Mouse (Mus musculus) hematopoietic stem cell, adult 5-6 weeks (primary cell): ENCODE results near the gene Prtn3. TPM values are rescaled to one million over a fixed set of nuclear protein-coding genes. Genes with fewer than 3 reads are reported as not detected.

Experiments
- ATAC-seq, 2 experiments: fragments of 125-278 bp in 1 of 2; replicated peaks in 1 of 2; 2 replicates each; pipeline ENCODE4 v1.8.0; 2016 to 2017; ENCODE audit warnings: inconsistent platforms in 2 of 2, mild to moderate bottlenecking in 2 of 2, moderate number of reproducible peaks in 2 of 2, low read depth in 1 of 2, moderate TSS enrichment in 1 of 2; ENCODE audit not compliant: low FRiP score in 2 of 2, poor library complexity in 2 of 2, severe bottlenecking in 2 of 2, insufficient read depth in 1 of 2, low TSS enrichment in 1 of 2
- total RNA-seq: library from RNA; stranded (forward); fragments of 172-1452, 232-1000 nt; gene quantifications from 2 replicates; pipeline ENCODE4 v1.2.3, GENCODE M21; 2017

The Prtn3 gene
- total RNA-seq, 1 experiment from 2014 or later = 25.6 TPM

DNA sequence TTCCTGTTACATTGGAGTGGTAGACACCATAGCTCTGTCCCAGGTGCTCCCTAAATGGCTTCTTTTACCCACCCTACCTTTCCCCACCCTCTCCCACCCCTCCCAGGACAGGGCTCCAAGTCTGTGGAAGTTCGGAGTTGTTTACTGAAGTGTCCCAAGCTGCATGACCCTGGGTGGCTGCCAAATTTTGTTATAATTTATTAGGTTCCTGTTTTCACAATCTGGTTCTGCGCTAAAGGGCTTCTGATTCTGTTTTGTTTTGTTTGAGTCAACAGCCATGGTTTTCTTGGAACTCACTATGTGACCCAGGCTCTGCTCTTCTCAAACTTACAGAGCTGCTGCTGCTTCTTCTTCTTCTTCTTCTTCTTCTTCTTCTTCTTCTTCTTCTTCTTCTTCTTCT lies 15.1 kb downstream of the Prtn3 start:
- peak; percentile 28 to 48; a peak in 2 of 4 replicates for ATAC-seq

DNA sequence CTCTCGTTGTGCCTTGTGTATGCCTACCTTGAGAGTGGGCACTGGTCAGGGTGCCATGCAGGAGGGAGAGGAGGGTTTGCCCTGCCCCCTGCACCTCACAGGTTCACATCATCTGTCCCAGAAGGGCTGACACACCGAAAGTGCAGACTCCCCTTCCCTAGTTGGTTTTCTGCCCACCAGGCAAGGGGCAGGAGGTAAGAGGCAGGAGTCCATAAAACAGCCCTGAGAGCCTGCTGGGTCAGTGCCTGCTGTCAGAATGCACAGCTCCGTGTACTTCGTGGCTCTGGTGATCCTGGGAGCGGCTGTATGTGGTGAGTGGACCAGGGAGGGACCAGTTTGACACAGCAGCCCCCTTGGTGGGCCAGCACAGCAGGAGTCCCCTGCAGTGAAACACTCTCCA lies 16.4 kb downstream of the Prtn3 start, which contains the start of gene Cfd:
Gene Cfd (plus strand): TSS at position 184 of the 400 bp plus-strand sequence.
- ATAC-seq = no peak

DNA sequence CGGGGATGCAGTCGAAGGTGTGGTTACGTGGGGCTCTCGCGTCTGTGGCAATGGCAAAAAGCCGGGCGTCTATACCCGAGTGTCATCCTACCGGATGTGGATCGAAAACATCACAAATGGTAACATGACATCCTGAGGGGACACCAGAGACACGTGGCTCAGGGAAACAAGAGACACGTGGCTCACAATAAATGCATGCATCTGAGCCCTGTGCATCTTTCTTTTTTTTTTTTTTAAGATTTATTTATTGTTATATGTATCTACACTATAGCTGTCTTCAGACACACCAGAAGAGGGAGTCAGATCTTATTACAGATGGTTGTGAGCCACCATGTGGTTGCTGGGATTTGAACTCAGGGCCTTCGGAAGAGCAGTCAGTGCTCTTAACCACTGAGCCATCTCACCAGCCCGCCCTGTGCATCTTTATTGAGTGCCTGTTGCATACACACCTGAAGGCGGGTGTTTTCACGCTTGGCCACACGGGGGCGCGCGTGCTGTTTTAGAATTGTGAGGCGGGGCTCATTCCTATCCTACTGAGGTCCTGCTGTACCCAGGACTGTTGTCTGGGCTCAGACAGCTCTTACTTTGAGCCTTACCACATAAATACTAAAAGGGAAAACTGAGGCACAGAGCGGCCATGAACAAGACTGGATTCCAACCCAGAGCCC lies 18.3 kb downstream of the Prtn3 start:
- ATAC-seq = peak; percentile 47 to 55; a peak in 2 of 4 replicates

DNA sequence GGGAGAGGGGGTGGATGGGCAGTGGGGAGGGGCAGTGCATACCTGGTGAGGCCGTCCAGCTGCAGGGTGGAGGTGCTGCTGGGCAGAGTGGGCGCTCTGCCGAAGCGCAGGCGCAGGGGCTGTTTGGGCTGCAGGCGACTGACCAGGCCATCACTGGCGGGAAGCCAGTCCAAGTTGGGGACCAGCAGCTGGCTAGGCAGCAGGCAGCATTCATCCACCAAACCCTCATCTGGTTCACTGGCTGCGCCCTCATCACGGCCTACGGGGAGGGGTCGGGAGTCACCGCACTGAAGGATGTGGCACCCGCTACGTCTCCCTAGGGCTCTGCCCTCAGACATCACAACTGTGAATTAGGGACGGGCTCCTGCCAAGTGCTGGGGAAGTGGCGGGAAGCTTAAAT lies 22.0 kb downstream of the Prtn3 start:
- no peak for ATAC-seq

DNA sequence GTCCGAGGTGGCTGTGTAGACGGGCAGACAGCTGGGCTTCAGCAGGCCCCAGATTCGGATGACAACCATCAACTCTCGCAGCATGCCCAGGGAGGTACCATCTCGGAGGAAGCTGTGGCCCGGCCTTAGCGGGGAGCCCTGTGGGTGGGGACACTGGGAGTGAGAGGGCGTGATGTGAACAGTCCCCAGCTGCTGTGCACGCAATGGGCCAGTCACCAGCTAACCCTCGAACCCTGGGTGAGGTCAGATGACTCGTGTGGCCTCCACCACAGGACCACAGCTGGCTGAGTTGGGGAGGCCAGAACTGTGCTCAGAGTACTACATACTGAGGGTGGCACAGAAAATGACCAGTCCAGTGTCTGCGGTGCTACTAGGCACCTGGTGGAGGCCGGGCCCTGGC lies 22.5 kb downstream of the Prtn3 start:
- ATAC-seq = no peak

DNA sequence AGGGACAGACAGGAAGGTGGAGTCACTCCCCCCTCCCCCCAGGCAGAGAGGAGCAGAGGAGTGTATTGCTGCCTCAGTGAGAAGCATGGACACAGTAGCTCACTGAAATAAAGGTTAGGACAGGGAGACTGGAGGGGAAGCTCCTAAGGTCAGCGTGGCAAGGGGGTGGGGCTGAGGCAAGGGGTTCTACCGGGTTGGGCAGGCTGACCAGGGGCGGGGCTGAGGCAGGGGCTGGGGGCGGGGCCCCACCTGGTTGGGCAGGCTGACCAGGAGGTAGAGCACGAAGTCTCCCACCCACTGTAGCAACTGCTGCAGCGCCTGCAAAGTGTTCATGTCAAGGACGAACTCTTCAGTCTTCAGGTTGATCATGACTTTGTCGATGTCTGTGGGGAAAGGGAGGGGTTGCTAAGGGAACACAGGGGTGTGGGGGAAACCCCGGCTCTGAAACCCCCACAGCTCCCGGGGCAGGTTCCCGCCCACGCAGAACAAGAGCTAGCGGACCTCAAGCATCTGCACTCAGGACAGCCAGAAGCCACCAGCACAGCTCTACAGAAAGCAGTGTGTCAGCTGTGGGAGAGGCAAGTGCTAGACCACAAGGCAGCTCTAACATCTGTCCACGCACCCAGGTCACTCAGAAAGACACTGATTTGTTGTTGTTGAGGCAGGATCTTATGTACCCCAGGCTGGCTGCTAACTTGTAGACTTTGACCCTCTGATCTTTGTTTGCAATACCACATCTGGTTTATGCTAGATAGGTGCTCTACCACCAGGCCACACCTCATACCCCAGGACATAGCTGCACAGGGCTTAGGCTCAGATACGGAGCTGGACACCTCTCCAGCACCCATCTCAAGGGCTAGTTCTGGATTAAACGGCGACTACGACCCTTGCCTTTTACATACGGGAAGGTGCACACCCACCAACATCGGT lies 23.3 kb downstream of the Prtn3 start:
- ATAC-seq = no peak

DNA sequence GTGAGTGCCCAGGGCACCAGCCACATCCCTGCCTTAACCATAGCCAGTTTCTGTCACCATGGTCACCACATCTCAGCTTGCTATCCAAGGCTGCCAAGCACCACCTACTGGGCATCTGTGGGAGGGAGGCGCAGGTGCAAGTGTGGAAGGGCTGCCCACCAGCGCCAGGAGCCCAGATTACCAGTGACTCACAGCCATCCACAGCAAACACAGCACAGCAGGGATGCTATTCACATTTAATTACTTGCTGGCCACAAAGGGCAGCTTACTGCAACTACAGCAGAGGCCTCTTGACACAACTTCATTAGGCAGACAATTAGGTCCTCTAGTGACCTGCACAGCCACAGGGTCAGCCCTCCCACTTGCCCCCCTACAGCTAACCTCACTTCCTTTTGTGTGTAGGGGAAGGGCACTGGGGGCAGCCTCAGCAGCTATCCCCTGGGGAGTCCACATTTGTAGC lies 26.7 kb downstream of the Prtn3 start:
- peak; percentile 51 to 53 for ATAC-seq

DNA sequence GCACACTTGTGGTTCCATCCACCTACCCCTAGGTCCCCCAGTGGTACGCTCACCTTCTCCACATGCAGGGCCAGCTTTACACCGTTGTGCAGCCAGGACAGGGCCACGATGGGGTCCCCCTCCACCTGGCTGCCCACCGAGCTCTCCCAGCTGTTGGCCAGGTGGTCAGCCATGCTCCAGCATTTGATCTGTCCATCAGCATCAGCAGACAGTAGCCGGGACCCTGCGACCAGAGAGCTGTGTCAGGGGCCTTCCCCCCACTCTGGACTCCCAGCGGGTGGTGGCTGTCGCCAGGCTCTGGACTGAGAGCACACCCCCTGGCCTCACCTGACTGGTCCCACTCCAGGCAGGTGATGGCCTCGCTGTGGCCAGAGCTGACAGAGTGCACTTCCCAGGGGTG lies 32.4 kb downstream of the Prtn3 start:
- no peak for ATAC-seq

DNA sequence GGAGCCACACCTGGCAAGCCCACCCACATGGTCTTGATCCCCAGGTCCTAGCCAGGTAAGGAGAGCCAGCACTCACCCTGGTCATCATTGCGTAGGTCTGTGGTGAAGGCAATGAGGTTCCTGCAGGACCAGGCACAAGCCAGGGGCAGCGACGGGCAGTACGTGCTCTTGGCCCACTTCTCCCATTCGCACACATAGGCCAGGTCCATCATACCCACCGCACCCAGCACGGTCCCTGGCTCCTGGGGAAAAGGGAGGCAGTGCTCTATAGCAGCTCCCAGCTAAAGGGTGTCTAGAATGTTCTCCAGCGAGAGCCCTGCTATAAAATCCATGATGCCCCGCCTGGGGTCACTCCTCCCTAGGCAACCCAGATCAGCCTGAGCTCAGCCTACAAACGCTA lies 33.1 kb downstream of the Prtn3 start:
- no peak for ATAC-seq

DNA sequence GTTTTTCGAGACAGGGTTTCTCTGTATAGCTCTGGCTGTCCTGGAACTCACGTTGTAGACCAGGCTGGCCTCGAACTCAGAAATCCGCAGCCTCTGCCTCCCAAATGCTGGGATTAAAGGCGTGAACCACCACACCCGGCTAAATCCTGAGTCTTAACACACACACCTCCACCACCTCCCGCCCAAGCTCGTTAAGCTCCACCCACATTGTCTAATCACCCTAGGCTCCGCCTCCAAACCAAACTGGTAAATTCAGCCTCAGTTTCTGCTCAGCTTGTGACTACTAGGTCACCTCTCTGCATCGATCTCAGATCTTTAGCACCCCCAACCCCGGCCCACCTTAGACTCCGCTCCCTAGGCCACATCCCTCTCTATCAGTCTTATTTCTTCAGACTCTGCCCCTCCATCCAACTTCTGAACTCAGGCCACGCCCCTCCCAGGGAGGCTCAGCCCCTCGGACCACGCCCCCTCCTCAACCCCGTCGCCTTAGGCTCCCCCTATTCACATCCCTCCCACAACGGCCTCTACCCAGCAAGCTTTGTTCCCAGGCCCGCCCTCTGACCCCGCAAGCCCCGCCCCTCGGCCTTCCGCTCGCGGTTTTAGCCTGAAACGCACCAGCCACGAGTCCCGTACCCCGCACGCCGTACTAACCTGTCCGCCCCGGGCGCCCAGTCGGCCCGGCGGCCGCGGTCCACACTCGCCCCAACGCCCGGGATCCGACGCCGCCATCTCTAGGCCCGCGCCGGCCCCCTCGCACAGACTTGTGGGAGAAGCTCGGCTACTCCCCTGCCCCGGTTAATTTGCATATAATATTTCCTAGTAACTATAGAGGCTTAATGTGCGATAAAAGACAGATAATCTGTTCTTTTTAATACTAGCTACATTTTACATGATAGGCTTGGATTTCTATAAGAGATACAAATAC lies 34.2 kb downstream of the Prtn3 start, which contains the start of gene Med16:
Gene Med16 (minus strand): TSS at position 757 of the 925 bp plus-strand sequence.
- ATAC-seq = peak; percentile 94 to 97

DNA sequence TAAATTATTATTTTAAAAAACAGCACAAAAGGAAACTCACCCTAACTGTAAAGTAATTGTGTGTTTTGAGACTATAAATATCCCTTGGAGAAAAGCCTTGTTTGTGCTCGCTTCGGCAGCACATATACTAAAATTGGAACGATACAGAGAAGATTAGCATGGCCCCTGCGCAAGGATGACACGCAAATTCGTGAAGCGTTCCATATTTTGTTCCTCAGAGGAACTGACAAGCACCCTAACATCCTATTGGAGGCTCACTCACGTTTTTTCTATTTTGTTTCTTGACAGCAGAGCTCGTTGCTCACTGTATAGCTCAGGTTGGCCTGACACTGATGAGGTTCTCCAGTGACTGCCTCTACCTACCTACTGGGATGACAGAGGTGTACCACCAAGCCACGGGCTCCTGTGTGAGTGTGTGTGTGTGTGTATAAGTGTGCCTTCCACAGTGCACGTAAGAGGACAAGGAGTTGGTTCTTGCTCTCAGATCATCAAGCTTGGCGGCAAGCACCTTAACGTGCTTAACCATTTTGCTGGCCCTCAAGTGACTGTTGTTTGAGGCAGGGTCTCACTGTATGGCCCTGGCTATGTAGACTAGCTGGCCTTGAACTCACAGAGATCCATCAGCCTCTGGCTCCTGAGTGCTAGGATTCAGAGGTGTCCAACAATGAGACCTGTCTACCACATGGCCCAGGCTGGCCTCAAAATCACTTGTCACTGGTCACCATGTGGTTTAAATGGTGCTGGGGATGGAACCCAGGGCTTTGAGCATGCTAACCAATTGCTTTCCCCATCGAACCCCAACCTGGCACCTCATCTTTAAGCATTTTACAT lies 35.0 kb downstream of the Prtn3 start:
- peak in 1 of 2 experiments; percentile 11; a peak in 1 of 4 replicates for ATAC-seq

DNA sequence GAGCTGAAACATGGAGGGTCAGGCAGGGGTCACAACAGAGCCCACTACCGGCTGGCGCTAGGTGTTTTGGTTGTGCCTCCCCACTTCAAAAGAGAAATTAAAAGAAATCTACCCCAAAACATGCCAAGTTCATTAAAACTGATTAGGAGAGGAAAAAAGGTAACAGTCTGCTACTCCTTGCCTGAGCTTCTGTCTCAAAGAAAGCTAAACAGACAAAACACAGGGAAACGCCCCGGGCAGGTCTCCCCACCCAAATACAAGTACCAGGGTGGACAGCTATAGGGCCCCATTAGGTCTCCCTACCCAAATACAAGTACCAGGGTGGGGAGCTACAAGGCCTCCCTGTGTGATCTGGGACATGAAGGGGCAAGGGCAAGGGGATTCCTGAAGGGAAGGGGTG lies 36.3 kb downstream of the Prtn3 start, which contains the start of gene Gm26602:
Gene Gm26602 (plus strand): TSS at position 301 of the 400 bp plus-strand sequence.
- ATAC-seq = no peak

DNA sequence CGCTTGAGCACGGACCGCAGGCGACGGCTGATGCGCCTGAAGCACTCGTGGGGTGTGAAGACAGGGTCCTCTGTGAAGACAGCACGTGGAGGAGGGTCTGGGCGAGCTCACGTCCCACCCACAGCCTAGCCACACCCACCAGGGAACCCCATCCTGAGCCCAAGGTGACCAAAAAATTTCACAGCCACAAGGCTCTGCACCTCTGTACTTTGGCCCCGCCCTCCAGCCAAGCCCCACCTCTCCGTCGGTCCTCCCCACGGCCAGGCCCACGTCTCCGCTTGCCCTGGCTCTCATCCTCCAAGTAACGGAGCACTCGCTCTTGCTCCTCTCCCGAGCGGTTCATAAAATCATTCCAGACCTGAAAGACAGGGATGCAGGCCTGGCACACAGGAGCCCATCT lies 38.1 kb downstream of the Prtn3 start:
- no peak for ATAC-seq

DNA sequence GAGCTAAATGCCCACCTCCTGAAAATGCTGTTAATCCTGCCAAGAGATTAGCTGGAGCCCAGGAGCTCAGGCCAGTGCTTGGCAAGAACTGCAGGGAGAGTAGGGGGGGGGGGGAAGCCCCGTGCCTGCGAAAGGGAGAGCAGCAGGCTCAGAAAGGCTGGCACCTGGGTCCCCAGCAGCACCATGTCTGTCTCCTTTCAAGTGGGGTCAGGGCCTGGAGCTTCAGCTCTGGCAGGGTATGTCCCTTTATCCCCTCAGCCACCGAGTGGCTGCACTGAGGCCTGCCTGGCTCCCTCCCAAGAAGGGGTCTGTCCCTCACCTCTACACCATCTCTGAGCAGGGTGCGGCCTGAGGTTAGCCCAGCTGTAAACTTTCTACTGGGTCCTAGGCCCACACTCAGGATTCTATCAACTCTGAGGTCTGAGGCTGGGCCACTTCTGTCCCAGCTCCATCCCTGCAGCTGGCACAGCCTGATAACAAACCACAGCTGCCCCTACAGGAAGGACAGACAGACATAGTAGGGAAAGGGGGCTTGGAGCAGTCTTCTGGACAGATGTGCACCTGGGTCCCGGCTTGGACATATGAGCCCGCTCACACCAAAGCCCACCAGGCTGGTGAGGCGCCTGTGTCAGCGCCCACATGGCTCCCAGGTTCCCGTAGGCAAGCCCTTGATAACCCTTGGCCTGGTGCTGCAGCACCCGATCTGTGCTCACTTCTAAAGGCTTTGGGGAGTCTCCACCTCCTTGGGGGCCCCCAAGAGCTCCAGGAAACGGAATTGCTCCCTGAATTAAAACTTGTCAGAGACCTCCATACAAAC lies 40.1 kb downstream of the Prtn3 start:
- peak; percentile 6 to 8; a peak in 1 of 4 replicates for ATAC-seq

DNA sequence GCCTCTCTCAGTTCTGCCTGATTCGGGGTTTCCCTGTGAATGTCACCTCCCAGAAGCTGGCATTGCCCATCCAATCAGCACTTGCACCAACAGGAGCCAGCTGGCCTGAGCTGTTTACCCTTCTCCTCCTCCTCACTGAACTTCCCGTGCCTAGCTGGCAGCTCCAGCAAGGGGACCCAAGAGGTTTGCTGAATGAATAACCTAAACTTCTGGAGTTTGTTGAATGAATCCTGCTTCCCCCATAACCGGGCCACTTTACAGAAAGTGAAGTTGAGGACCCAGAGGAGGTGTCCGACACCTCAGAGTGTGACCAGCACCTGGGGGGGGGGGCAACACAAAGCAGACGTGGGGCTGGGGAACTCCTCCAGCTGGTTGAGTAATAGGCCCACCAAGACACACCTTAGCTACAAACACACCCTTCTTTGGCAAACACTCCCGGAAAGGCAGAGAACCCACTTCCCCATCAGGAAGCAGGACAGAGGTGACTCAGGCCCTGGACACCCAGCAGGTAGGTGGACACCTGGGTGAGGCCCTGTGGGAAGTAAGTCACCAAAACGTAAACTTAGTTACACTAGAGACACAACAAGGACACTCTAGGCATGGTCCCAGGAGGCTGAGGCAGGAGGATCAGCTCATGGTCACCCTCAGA lies 40.8 kb downstream of the Prtn3 start:
- peak in 1 of 2 experiments; percentile 20; a peak in 1 of 4 replicates for ATAC-seq
